Mouse (Mus musculus): ENCODE results near the gene Nampt.

DNA sequence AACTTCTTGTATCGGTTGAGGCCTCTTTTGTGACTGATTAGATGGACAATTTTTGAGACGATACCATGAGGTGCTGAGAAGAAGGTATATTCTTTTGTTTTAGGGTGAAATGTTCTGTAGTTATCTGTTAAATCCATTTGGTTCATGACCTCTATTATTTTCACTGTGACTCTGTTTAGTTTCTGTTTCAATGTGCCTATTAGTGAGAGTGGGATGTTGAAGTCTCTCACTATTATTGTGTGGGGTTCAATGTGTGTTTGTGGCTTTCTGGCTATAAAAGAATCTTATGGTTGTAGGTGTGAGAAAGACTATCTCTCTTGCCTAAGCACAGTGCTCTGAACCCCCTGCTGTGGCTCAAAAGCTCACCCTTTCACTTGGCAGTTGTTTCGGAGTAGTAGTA lies 68.9 kb downstream of the Nampt start:
- TF ChIP-seq CTCF (conservative IDR thresholded peaks at IDR 0.05; ENCODE audit: low read length) (no peak), POU5F1 (IDR thresholded peaks at IDR 0.05; ENCODE audit: borderline replicate concordance, low read length) (no peak)
